Mouse (Mus musculus) right cerebral cortex, postnatal 14 days (tissue): ENCODE measurements around the gene Stk25.
A peak's percentile ranks its signal among the peaks of the same experiment; 100 is the strongest.
"Not testable (repeated sequence)": the region's sequence is repeated elsewhere in the genome, so short reads cannot be mapped to it uniquely, and the experiment has no call there.

Source experiments
- DNase-seq: peaks from one replicate; pipeline ENCODE4 v3.0.0; 2022

Stk25 gene

GRCm38 (mm10) chr1:93658559-93658958 is at the start of gene Stk25:
Gene Stk25, minus strand, starts transcription at chr1:93658659.
- DNase-seq, result not testable (repeated sequence)

GRCm38 (mm10) chr1:93705389-93705788 is 46.9 kb upstream of the Stk25 start:
- DNase-seq, result no peak

DNA sequence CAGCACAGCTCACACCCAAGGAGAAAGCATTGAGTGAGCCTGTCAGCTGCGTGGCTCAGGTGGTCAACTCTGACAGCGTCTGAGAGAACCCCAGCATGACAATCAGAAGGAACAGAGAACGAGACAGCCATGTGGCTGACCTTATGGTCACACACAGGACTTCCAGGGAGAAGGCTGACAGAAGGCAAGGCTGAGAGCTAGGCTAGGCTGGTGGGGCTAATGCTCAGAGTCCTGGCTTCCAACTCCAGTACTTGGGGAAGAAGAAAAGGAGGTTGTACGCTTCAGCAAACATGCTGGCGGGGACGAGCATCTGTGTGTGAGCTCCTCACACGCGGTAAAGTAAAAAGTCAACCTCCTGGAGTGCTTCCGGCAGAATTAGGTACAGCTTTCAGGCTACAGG is 45.9 kb upstream of the Stk25 start:
- DNase-seq, result no peak

GRCm38 (mm10) chr1:93703472-93704048 is 45.1 kb upstream of the Stk25 start:
- DNase-seq, result no peak

- no peak for DNase-seq
Measured at GRCm38 (mm10) chr1:93702106-93702505, 43.6 kb upstream of the Stk25 start.

DNA sequence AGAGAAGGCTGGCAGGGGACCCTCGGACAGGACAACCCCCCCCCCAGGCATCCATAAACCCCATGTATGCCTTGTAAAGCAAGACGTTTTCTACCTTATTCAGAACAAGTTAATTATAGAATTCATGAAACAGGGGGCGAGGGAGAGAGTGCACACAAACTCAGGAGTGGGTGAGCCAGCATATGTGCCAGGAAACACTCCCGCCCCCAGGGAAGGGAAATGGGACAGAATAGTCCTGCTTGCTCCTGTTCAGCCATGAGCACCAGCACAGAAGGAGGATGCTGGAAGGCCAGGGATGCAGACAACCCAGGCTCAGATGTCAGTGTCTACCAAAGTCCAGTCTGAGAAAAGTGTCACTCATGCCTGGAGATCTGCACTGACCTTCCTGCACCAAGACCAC is 40.7 kb upstream of the Stk25 start:
- DNase-seq, result peak; percentile 35

GRCm38 (mm10) chr1:93697317-93697716 is 38.9 kb upstream of the Stk25 start:
- DNase-seq, result no peak

DNA sequence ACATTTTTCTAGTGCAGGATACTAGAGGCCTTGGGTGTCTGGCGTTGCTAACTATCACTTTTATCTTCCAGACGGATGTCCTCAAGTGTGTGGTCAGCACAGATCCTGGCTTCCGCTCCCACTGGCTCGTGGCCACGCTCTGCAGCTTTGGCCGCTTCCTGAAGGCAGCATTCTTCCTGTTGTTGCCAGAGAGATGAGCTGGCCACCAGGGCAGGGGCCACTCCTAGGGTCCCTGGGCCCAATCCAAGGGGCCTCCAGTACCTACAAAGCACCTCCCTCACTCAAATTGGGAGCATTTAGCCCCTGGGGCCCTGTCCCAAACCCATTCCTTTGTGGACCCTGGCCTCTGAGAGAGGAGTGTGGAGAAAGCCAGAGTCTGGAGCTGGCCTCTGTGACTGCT is 36.5 kb upstream of the Stk25 start:
- no peak for DNase-seq

DNA sequence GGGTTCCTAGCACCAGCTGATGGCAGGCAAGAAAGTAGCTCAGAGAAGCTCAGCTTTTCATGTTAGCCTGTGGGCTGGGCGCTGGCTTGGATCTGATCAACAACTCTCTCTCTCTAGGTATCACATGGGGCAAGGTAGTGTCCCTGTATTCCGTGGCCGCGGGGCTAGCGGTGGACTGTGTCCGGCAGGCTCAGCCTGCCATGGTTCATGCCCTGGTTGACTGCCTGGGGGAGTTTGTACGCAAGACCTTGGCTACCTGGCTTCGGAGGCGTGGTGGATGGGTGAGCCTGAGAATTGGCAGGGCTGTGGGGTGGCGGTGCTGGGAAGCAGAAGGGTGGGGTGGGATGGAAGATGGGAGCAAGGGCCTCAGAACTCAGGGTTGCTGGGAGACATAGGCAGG is 35.5 kb upstream of the Stk25 start:
- no peak for DNase-seq

GRCm38 (mm10) chr1:93693502-93693901 is 35.0 kb upstream of the Stk25 start:
- no peak for DNase-seq

GRCm38 (mm10) chr1:93692773-93693172 is 34.3 kb upstream of the Stk25 start:
- DNase-seq, result no peak

DNA sequence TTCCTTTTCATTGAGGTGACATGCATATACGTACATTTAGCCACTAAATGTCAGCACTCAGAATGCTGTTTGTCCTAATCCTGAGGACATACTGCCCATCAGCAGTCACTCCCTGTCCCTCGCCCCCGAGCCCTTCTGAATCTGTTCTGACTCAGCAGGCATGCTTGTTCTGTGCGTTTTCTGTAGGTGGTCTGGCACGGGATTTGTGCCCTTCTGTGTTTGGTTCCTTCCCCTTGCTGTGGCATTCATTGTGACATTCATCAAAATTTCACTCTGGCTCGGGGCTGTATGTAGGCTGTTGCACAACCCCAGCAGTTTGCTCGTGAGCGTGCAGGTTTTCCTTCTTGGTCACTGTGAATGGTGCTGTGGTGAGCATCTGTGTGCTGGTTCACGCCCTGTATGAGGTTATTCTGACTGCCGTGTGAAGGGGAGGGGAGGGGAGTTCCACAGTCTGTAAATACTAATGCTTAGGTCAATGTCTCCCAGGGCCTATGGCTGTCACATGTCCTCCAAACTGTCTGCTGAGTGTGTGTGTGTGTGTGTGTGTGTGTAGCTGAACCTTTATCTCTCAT is 33.4 kb upstream of the Stk25 start:
- no peak for DNase-seq

- no peak for DNase-seq
Measured at GRCm38 (mm10) chr1:93691106-93691505, 32.6 kb upstream of the Stk25 start.

- DNase-seq, result no peak
Measured at GRCm38 (mm10) chr1:93689901-93690496, 31.5 kb upstream of the Stk25 start.

DNA sequence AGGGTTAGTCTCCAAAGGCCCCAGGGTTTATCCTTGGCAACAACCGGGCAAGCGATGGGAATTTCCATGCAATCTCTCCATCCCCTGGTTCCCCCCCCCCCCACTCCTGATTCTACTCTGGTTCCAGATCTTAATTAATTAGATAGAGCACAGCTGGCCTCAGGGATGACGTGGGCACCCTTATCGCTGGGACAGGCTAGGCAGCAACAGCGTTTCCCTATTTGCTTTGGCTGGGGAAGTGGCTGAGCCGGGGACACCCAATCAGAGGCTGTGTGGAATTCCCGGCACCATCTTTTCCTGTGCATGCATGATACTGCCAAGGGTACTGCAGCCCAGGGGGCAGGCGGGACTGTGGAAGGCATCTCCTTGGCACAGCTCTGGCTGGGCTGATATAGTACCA is 29.7 kb upstream of the Stk25 start:
- no peak for DNase-seq

DNA sequence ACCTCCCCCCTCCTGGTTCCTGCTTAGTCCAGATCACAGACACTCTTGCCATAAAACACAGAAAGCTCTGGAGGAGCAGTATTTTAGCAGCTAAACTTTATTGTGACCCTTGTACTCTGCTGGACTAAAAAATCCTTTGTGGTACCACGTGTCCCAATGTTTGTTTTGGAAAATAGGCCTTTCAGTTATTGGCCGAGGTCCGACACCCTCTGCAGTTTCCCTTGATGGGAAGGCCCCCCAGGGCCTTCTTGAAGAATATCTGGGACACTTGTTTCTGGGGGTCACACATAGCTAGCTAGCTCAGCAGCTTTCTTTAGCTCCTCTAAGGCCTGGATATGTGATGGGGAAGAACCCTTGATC is 28.5 kb upstream of the Stk25 start:
- no peak for DNase-seq

DNA sequence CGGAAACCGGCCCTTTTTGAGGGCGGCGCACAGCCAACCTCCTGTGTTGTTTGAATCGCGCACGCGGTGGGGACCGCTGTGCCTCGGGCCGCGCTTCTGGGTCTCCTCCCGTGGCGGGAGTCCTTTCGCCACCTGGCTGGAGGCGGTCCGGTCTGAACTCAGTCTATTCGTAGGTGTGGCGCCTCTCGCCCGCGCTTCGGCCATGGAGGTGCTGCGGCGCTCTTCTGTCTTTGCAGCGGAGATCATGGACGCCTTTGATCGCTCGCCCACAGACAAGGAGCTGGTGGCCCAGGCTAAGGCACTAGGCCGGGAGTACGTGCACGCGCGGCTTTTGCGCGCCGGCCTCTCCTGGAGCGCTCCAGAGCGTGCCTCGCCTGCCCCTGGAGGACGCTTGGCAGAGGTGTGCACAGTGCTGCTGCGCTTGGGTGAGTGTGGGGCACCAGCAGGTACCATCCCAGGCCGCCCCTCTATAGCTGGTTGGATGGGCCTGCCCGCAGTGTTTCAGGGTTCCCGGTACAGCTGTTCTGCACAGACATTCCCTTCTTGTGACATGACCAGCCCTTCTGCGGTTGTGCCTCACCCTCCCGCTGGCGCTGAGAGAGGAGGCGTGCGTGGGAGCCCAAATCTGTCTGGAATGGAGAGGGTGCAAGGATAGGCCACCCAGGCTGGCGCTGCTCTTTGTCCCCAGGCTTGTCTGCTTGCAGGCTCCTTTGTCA is 27.9 kb upstream of the Stk25 start:
- peak; percentile 61 for DNase-seq

- peak; percentile 72 for DNase-seq
Measured at GRCm38 (mm10) chr1:93685401-93686244, 27.2 kb upstream of the Stk25 start, which contains the start of gene Bok. Gene Bok, plus strand, starts transcription at chr1:93685660.

DNA sequence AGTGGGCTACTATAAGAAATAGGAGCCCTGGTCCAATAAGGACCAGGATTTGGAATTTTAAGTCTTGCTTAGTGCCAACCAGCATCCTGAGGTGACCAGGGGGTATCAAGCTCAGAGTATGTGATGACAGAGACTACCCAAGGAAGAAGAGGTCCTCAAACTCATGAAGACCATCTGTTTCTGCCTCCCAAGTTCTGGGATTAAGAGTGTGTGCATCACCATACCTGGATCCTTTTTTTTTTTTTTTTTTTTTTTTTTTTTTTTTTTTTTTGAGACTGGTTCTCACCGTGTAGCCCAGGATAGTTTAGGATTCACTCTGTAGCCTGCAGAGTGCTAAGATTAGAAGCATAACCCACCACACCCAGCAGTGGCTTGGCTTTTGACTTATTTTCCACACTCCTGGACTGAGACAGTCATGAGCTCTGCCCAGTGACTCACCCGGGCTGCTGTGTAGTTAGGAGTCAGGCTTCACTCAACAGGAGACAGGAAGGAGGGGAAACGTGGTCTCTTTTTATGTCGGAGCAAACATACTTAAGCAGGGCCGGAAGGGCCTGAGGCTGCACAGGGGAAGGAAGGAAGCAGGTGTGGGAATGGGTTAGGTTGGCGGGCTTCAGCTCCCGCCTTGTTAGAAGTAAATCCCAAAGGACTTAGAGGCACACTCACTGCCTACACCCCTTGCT is 21.6 kb upstream of the Stk25 start:
- DNase-seq, result no peak

DNA sequence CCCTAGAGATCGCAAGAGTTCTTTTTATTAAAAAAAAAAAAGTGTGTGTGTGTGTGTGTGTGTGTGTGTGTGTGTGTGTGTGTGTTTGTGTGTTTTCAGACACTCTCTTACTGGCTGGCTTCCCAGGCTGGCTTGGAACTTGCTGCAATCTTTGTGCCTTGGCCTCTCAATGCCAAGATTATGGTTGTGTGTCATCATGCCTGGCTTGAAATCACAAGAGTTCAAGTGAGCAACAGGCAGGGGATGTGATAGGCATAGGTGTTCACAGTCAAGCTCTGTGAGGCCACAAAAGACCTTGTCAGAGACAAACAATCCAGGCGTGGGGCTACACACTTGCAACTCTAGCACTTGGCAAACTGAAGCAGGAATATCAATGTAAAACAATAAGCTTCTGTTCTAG is 19.9 kb upstream of the Stk25 start:
- no peak for DNase-seq

DNA sequence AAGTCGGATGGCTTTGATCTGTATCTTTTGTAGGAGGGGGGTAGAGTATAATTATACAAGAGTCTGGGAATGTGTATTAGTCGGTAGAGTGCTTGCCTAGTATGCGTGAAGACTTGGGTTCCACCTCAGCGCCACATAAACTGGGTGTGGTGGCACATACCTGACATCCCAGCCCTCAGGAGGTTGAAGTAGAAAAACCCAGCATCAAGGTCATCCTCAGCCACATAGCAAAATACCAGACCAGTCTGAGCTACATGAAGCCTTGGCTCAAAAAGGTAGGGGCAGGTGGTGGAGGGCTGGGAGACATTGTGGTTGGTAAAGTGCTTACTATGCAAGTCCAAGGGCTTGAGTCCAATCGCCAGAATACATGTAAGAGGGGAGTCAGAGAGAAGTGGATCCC is 14.2 kb upstream of the Stk25 start:
- DNase-seq, result no peak

GRCm38 (mm10) chr1:93669941-93670340 is 11.5 kb upstream of the Stk25 start:
- no peak for DNase-seq
